Mouse (Mus musculus) urinary bladder, postnatal 25 days (tissue): ENCODE data around the gene Thumpd3.

Source experiments
- DNase-seq: peaks from one replicate; pipeline ENCODE4 v3.0.0; 2022; ENCODE audit warnings: low spot score

Thumpd3 gene

DNA sequence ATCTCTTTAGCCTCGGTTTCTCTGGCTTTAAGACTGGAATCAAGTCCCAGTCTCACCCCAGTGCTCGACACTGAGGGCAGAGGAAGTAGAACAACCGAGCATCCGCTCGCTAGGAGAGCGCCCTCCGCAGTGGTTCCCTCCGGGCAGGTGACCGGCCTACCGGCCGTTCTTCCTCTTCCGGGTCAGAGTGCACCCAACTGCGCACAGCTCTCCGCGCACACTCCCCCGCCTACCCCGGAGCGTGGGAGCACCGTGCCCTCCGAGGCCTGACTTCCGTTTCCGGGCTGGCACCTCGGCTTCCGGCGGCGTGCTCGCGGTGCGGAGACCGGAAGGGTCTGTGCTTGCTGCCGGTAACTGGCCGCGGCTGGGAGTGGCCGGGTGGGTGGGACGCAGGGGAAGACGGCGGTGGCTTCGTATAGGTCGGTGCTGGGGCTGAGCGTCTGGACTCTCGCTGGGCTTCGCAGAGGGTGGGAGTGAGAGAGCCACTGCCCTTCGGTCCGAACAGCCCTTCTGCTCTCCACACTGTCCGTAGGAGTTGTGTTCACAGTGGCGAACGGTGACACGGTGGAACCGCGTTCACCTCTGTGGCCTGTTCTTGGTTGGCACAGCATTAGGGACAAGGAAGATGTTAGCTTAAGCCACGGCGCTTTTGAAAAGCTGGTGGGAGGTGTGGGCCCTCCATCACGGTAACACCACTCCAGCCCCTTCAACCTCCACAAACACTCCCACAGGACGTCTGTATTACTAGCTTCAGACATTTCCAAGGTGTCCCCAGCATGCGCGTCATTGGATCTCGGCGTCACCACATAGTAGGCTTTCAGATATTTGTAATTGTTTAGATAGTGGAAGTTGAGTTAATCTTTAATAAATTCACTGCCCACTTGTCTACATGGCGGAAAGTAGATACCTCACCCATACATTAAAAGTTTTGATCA, at the start of gene Thumpd3:
Gene Thumpd3 (plus strand): TSS at position 185 of the 935 bp plus-strand sequence.
- peak; percentile 94 for DNase-seq

DNA sequence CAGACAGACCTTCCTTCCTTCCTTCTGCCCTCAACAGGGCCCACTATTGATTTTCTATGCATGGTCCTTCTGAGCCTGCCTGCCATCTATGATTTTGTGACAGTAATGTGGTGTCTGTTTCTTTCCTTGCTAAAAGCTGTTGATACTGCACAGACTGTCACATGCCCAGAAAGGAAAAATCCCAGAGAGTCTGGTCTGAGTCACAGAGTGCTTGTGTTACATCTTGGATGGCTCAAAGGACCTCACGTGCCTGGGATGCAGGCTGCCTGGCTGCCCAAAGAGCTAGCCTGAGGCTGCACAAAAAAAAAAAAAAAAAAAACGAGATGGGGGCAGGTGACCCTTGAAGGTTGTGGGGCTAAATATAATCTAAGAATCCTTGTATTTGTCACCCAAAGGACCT, 46.8 kb upstream of the Thumpd3 start:
- DNase-seq = no peak

DNA sequence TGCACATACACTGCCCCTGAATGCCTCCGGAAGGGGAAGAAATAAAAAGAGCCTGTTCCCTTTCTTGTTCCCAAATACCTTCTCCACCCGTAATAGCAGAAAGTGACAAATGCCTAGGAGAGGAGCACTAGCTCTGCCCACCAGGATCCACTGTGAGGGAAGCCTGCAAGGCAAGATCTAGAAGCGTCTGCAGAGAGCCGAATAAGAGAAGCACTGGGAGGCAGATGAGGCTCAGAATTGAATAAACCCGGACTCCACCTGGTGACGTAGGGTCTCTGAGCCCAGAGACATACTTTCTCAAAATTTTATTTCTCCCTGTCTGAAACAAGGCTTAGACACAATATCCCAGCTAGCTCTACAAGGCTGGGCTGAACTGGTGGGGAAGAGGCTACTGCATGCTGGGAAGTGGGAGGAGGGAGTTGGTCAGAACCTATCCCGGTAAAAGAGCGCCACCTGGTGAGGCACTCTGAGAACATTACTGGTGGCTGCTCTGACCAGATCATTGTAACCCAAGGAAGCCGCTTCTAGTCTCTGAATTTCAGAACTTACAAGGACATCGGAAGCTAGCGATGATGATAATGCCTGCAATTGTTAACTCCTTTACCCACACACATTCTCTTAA, 45.2 kb upstream of the Thumpd3 start:
- peak; percentile 88 for DNase-seq

DNA sequence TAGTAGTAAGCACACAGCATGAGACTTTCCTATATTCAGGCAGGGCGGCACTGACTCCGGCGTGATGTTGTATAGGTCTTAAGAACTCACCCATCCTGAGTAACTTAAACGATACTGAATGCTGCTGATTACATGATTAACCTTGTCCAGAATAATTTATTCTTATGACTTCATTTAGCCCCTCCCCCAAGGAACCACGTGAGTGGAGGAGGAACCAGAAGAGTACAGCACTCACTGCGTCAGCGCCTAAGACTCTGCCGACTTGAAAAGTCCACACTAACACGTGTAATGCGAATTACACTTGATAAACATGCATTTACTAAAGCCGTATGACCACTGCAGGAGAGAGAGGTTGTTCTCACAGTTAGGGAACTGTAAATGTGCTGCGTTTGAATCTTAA, 44.3 kb upstream of the Thumpd3 start:
- DNase-seq = no peak

DNA sequence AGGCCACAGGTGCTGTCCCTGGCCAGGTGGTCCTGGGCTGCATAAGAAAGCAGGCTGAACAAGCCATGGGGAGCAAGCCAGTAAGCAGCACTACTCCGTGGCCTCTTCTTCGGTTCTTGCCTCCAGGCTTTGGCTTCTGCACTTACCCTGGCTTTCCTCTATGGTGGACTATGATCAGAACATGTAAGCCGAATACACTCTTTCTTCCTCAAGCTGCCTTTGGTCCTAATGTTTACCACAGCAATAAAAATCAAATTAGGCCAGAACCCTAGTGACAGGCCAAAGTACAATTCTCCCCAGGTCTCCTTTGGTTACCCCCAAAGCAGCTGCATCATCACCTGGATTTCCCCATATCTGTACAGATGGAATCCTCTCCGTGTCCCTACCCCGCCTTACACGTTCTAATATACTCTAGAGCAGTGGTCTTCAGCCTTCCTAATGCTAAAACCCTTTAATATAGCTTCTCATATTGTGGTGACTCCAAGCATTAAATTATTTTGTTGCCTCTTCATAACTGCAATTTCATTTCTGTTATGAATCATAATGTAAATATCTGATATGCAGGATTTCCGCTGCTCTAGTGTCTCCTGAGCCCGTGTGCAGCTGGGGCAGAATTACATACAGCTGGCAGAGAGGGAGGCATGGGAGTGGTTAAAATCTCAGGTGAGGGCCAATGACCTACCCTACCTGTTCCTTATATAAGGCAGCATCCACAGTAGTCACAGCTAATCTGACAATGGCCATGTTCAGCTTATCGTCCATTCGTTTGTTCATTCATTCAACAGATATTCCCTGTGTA, 42.5 kb upstream of the Thumpd3 start:
- DNase-seq = no peak

DNA sequence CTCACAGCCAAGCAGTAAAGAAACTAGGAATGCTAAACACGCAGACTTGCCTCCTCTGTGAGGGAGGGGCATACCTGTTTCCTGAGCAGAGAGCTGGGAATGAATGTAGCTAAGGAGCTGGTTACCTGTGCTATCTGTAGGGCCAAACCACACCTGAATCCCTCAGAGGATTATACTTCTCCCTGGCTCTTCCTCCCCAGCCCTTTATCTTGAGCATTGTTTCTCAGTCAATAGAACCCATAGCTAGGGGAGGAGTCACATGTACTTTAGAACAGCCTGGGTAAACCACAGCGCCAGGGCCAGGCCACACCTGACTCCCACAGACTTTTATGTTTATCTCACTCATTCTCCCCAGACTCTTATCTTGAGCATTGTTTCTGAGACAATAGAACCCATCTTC, 39.2 kb upstream of the Thumpd3 start:
- DNase-seq = no peak

DNA sequence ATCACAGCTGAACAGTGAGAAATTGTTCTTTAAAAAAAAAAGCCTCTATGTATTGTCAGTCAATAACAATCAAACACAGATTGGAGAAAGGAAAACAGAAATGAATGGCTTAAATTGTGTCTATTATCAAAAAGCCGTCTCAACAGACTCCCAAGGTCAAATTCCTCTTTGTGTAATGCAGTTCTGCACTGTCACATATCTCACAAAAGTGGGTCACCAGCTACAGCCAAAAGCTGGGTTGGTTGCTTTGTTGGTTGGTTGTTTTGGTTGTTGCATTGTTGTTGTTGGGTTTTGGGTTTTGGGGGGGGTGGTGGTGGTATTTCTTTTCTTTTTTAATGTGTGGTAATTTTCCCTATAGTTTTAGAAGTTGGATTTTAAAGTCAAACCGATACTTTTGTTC, 34.1 kb upstream of the Thumpd3 start:
- no peak for DNase-seq

DNA sequence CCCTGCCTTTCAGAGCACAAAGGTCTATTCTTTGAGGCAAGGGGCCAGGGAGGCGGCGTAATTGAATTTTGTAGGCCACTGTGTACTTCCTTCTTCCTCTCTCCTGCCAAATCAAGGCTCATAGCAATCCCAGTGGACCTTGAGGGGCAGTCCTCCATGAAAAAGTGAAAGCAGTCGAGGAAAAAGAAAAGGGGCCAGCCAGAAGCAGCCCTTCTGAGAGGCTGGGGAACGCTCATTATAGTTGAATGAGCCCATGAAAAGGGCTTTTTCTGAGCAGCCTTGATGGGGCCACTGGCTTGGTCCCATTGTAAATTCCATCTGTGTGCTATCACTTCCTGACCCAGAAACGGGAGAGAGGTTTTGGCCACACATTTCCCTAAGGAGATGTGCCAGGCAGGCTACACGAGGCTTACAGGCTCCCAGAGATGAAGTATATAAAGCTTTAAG, 33.5 kb upstream of the Thumpd3 start:
- DNase-seq = no peak

DNA sequence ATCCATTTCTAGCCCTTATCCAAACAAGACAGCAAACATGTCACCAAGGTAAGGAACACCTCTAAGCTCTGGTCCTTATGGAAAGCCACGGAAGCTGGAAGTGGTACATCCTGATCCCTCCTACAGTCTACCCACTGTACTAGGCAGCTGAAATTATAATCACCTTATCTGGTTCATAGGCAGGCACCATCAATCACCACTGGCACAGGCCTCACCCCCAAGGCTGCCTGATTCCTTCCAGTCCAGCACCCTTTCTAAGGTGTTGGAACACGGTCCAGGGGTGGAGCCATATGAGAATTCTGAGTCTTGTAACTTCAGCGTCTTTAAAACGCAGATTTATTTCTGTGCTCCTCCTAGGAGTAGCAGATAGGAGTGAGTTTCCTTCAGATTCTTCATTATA, 32.5 kb upstream of the Thumpd3 start:
- DNase-seq = no peak

DNA sequence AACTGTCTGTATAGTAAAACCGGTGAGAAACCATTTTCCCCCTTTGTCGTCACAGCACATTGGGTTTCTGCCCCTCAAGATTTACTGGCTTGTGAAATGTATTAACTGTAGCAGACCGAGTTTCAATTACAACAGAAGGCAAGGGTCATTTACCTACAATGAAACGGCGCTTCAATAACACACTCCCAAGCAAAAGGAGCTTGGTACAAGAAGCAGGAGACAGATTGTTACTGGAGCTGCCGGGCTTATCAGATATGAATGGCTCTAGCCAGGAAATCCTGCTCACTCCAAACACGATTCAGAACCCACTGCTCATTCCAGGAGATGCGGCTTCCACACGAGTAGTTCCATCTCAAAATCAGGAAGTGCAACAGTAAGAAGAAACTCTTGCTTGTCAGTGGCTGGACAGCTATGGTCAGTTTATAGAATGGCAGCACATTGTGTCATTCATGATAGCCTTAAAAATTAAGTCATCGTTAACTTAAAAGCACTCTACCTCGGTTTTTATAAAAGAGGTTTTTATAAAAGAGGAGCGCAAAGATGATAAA, 28.5 kb upstream of the Thumpd3 start:
- DNase-seq = no peak

DNA sequence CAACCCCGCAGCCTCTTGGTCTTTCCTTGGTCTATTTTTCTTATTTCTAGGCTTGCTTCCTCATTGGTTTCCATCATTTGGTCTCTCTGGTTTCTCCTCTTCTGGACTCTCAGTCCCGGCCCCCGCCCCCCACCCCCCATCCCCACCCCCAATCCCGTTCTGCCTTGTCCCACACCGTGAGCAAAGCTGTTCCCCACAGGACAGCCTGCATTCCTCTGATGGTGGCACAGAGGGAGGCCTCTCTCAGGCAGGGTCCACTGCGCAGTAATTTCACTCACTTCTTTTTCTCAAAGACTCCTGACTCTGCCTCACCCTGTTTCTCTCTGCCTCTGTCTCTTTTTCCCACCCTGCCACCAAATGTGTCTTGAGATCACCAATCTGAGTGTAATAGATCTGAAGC, 27.9 kb upstream of the Thumpd3 start:
- no peak for DNase-seq

DNA sequence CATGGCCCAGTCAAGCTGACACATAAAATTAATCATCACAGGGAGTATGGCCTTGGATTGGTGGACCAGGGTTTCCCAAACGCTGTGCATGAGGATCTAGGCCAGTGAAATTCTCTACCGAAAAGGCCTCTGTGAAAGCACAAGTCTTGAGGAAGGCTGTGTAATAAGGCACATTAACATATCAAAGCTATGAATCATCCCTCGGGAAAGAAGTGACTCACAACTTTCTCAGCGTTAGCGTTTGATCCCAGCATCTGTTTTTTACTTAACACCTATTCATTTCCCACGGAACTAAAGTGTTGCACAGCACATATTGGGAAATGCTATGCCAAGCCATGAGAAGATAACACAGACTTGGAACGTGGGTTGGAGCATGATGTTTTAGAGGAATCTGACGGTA, 21.2 kb upstream of the Thumpd3 start:
- DNase-seq = no peak

DNA sequence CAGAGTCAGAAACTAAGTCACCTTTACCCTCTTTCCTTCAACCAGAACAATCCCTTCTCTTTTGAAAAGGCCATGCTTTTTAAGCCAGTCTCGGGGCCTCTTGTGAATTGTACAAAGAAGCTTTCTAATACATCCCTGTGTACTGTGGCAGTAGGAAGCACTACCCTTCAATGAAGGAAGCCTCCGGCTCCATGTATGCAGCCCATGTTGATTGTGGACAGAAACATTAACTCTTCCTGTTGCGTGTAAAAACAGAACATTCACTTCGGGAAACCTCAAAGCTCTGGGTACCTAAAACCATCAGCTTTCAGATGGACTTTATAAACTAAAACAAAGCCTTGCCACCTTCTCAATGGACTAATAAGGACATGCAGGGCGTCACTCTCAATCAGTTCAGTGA, 20.3 kb upstream of the Thumpd3 start:
- no peak for DNase-seq

DNA sequence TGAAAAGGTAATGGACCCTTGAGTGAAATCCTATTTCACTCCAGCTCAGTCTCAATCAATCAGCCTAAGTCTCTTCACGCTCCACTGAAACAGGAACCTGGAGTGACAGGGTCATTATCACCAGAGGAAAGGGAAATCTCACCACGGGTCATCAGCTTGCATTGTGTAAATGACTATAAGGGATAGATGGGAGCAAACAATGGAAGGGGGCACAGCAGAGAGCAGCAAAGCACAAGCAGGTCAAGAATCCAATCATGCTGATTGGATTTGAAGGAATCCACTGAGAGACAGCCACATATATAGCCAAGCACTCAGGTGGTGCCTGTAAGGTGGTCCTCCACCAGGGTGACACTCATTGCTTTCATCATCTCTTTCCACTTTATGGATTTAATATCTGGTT, 18.6 kb upstream of the Thumpd3 start:
- no peak for DNase-seq

DNA sequence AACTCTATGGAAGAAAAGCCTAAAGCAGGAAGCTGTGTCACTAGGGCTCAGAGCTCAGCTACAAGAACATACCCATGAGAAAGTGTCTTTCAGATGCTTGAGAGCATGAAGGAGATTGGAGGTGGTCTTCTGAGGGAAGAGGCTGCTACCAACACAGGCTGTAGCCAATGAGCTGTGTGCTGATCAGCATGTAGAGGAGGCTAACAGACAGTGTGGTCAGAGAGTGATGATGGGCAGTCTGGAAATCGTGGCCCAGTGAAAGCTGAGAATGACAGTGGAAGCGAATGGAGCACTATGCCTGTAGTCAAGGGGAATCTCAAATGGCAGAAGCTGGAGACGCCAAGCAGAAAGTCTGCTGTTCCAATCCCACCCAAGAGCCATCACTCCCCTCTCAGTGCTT, 17.0 kb upstream of the Thumpd3 start:
- no peak for DNase-seq

DNA sequence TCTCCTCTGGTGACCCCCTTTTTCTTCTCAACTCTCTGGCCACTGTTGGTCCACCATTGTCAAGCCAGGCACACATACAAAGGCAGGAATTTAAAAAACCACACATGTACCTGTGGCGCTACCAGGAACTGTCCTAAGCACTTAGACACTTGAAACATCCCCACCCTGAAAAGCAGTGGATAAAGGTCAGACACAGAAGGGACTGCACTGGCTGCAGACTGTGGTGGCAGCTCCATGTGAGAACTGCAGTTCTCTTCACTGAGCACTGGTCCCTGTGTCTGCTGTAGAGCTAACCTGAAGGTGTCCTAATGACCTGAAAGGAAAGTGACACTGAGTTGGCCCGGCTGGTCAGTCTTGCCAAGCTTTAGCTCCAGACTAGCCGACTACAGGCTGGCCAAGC, 15.5 kb upstream of the Thumpd3 start:
- no peak for DNase-seq

DNA sequence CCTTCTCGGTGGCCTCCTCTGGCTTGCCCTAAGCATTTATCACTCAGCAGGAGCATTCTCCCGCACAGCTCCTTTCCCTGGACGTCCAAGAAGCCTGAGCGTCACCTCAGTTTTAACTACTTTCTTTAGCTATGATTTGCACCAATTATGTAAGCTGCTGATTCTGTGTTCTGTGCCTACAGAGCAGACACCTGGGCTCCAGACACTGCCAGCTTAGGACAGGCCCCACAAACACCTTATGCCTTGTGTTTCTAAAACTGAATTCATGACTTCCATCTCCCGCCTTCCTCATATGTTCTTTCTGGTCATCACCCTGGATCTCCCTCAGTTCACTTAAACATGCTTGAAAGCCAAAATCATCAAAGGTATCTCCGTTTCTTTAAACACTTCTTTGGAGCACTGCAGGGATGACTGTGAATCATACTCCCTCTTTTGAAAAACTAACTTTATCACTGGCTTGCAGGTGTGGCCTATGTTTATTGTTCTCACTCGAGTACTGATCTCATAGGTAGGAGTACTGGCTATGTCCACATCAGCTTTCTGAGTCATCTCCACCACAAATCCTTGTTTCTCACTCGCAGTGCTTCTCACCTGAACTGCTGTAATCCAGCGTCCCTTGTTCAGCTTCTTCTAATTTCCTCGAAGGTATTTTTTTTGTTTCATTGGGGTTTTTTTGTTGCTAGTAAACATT, 14.9 kb upstream of the Thumpd3 start:
- DNase-seq = no peak

DNA sequence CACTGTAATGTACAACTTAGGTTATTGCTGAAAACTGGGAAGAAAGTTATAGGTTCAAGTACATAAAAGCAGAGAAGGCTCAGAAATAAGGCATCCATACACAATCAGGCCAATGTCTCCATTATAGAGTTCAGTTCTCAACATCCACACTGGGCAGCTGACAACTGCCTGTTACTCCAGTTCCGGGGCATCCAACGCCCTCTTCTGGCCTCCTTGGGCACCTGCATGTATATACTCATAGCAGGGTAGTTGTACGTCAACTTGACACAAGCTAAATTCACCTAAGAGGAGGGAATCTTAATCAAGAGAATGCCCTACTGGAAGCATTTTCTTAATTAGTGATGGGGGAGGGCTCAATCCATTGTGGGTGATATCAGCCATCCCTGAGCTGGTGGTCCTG, 13.9 kb upstream of the Thumpd3 start:
- no peak for DNase-seq

DNA sequence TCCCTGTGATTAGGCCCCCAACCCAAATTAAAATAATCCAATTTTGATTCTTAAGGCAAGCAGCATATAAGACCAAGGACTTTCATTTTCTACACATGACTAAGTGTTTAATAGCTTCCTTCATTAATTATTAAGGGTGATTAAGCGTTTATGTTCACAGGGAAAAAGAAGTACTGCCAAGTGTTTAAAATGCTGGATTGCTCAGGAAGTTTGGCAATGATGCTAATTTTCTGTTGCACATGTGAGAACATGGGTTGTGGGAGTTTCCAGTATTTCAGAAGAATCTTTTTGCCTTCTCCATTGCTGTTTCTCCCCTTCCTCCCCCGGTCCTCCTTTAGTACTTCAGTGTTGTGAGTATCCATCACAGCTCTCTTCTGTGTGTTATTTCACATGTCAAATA, 12.8 kb upstream of the Thumpd3 start:
- no peak for DNase-seq

DNA sequence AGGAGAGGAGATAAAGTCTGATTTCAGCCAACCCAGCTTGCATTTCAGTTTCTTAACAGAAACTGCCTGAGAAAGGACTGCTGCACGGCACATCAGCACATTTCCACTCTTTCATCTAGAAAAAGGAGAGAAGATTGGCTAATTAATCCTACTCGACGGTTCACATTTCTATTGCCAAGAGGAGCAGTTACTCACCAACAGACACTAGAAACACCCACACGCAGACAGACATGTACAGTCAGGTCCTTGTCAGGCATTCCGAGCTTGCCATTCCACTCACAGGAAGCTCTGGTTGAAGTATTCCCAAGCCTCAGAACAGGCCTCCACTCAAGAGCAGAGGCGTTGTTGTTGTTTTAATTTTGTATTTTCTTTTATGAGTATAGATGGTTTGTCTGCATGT, 11.6 kb upstream of the Thumpd3 start:
- no peak for DNase-seq

DNA sequence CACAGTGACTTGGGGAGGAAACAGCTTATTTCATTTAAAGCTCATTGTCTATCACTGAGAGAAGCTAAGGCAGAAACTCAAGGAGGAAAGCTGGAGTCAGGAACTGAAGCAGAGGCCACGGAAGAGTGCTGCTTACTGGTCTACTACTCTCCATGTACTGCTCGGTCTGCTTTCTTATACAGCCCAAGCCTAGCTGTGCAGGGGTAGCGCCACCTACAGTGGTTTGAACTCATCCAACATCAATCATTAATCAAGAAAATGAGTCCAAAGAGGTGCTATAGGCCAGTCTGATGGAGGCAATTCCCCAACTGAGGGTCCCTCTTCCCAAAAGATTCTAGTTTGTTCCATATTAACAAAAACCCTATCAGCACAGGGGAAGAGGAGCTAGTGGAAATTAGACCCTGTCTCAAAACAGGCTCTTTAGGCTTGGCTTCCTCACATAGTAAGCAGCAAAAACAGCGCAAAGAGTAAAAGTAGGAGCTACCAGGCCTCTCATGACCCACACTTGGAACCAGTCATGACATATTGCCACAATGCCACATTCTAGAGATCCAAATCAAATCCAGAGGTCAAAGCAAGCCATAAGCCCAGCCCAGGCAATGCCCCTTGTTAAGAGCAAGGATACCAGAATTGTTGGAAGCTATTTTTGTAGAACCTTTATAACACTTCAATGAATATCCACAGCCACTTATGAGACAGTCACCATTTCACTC, 9.4 kb upstream of the Thumpd3 start:
- DNase-seq = no peak
